Mouse (Mus musculus): ENCODE measurements around the gene Cngb1. TPM values are rescaled to one million over a fixed set of nuclear protein-coding genes. Genes with fewer than 3 reads are reported as not detected.

Cngb1 gene
- polyA plus RNA-seq, 1 experiment from 2014 or later: 0.13 TPM

- 16% methylated on average over 8 of the region's 8 CpGs for WGBS
- H3K4me3 ChIP-seq (ENCODE audit: low read depth, low read length): no peak overlapping the region
- no peak overlapping the region for H3K9ac ChIP-seq (replicated peaks; ENCODE audit: low read depth, low read length)
- H3K4me1 ChIP-seq (ENCODE audit: control insufficient read depth, insufficient read depth, low read length): peaks cover 23% of the 10 kb centered on the region
- H3K27ac ChIP-seq (ENCODE audit: low read depth, low read length): no peak overlapping the region
- peaks cover 7% of the 10 kb centered on the region; the same call in 1 of the 2 replicates for H3K36me3 ChIP-seq (ENCODE audit: control insufficient read depth, insufficient read depth, low read length)
- no peaks in the 10 kb centered on the region for H3K9me3 ChIP-seq (ENCODE audit: control insufficient read depth, low read length)
- no peak overlapping the region for H3K4me2 ChIP-seq (ENCODE audit: low read depth, low read length)
- ATAC-seq (ENCODE audit: low read depth): peak; percentile 56; the same call in 1 of the 2 replicates
- no peaks in the 10 kb centered on the region for H3K27me3 ChIP-seq (ENCODE audit: control insufficient read depth, insufficient read depth, low read length)
These were observed 40.5 kb upstream of the Cngb1 start for GRCm38 (mm10) chr8:95346643-95347545.

GRCm38 (mm10) chr8:95344668-95345067 is 38.3 kb upstream of the Cngb1 start:
- 76% methylated on average over 6 of the region's 6 CpGs for WGBS
- H3K4me1 ChIP-seq (ENCODE audit: control insufficient read depth, insufficient read depth, low read length): peaks cover 19% of the 10 kb centered on the region
- no peak for ATAC-seq (ENCODE audit: low read depth)

GRCm38 (mm10) chr8:95341721-95342120 is 35.3 kb upstream of the Cngb1 start:
- no peaks in the 10 kb centered on the region for H3K27me3 ChIP-seq (ENCODE audit: control insufficient read depth, insufficient read depth, low read length)
- 74% methylated on average over 5 of the region's 5 CpGs for WGBS
- no peak overlapping the region for H3K27ac ChIP-seq (ENCODE audit: low read depth, low read length)
- no peak overlapping the region for H3K4me2 ChIP-seq (ENCODE audit: low read depth, low read length)
- no peak for ATAC-seq (ENCODE audit: low read depth)
- no peak overlapping the region for H3K9ac ChIP-seq (replicated peaks; ENCODE audit: low read depth, low read length)
- no peaks in the 10 kb centered on the region for H3K4me1 ChIP-seq (ENCODE audit: control insufficient read depth, insufficient read depth, low read length)
- no peak overlapping the region for H3K4me3 ChIP-seq (ENCODE audit: low read depth, low read length)
- no peaks in the 10 kb centered on the region for H3K9me3 ChIP-seq (ENCODE audit: control insufficient read depth, low read length)
- H3K36me3 ChIP-seq (ENCODE audit: control insufficient read depth, insufficient read depth, low read length): peaks cover 13% of the 10 kb centered on the region; the same call in 1 of the 2 replicates

More at GRCm38 (mm10) chr8:95344668-95345067, 38.3 kb upstream of the Cngb1 start:
- no peaks in the 10 kb centered on the region for H3K27me3 ChIP-seq (ENCODE audit: control insufficient read depth, insufficient read depth, low read length)
- H3K4me2 ChIP-seq (ENCODE audit: low read depth, low read length): no peak overlapping the region
- H3K27ac ChIP-seq (ENCODE audit: low read depth, low read length): no peak overlapping the region
- H3K36me3 ChIP-seq (ENCODE audit: control insufficient read depth, insufficient read depth, low read length): peaks cover 13% of the 10 kb centered on the region; the same call in 1 of the 2 replicates
- H3K4me3 ChIP-seq (ENCODE audit: low read depth, low read length): no peak overlapping the region
- H3K9ac ChIP-seq (replicated peaks; ENCODE audit: low read depth, low read length): no peak overlapping the region
- H3K9me3 ChIP-seq (ENCODE audit: control insufficient read depth, low read length): no peaks in the 10 kb centered on the region

- no peak overlapping the region for H3K27ac ChIP-seq (ENCODE audit: low read depth, low read length)
- 0 out of 2 replicates have a peak, but pooled peaks cover 5% of the 10 kb centered on the region for H3K36me3 ChIP-seq (ENCODE audit: control insufficient read depth, insufficient read depth, low read length)
- H3K27me3 ChIP-seq (ENCODE audit: control insufficient read depth, insufficient read depth, low read length): no peaks in the 10 kb centered on the region
- H3K4me1 ChIP-seq (ENCODE audit: control insufficient read depth, insufficient read depth, low read length): no peaks in the 10 kb centered on the region
- H3K4me3 ChIP-seq (ENCODE audit: low read depth, low read length): no peak overlapping the region
- H3K9ac ChIP-seq (replicated peaks; ENCODE audit: low read depth, low read length): no peak overlapping the region
- no peak for ATAC-seq (ENCODE audit: low read depth)
- H3K9me3 ChIP-seq (ENCODE audit: control insufficient read depth, low read length): no peaks in the 10 kb centered on the region
- no peak overlapping the region for H3K4me2 ChIP-seq (ENCODE audit: low read depth, low read length)
These were observed 30.0 kb upstream of the Cngb1 start for GRCm38 (mm10) chr8:95336363-95336762.

- Histone ChIP-seq H3K27ac (ENCODE audit: low read depth, low read length) (no peak overlapping the region), H3K27me3 (ENCODE audit: control insufficient read depth, insufficient read depth, low read length) (no peaks in the 10 kb centered on the region), H3K9me3 (ENCODE audit: control insufficient read depth, low read length) (no peaks in the 10 kb centered on the region), H3K4me3 (ENCODE audit: low read depth, low read length) (no peak overlapping the region), H3K36me3 (ENCODE audit: control insufficient read depth, insufficient read depth, low read length) (0 out of 2 replicates have a peak, but pooled peaks cover 5% of the 10 kb centered on the region), H3K4me1 (ENCODE audit: control insufficient read depth, insufficient read depth, low read length) (peaks cover under 1% of the 10 kb centered on the region; the same call in 1 of the 2 replicates), H3K4me2 (ENCODE audit: low read depth, low read length) (no peak overlapping the region), H3K9ac (replicated peaks; ENCODE audit: low read depth, low read length) (no peak overlapping the region)
- 86% methylated on average over 1 of the region's 1 CpGs for WGBS
- no peak for ATAC-seq (ENCODE audit: low read depth)
These were observed 29.3 kb upstream of the Cngb1 start for GRCm38 (mm10) chr8:95335706-95336105.

GRCm38 (mm10) chr8:95332437-95333199 is 26.2 kb upstream of the Cngb1 start:
- H3K9ac ChIP-seq (replicated peaks; ENCODE audit: low read depth, low read length): peak overlapping the region; percentile 96
- H3K4me1 ChIP-seq (ENCODE audit: control insufficient read depth, insufficient read depth, low read length): peaks cover 10% of the 10 kb centered on the region
- H3K27me3 ChIP-seq (ENCODE audit: control insufficient read depth, insufficient read depth, low read length): no peaks in the 10 kb centered on the region
- peaks cover 20% of the 10 kb centered on the region for H3K36me3 ChIP-seq (ENCODE audit: control insufficient read depth, insufficient read depth, low read length)
- peak overlapping the region; percentile 83 for H3K4me2 ChIP-seq (ENCODE audit: low read depth, low read length)
- peak overlapping the region; percentile 90 for H3K4me3 ChIP-seq (ENCODE audit: low read depth, low read length)
- H3K27ac ChIP-seq (ENCODE audit: low read depth, low read length): peak overlapping the region; percentile 87
- H3K9me3 ChIP-seq (ENCODE audit: control insufficient read depth, low read length): no peaks in the 10 kb centered on the region
- peak; percentile 25 for ATAC-seq (ENCODE audit: low read depth)
- 25% methylated on average over 21 of the region's 21 CpGs for WGBS

GRCm38 (mm10) chr8:95331720-95332436 is 25.5 kb upstream of the Cngb1 start, which contains the start of the genes Zfp319 and Usb1:
Gene Zfp319, minus strand, starts transcription at chr8:95331950.
Gene Usb1, plus strand, starts transcription at chr8:95332284.
- H3K4me2 ChIP-seq (ENCODE audit: low read depth, low read length): peak within 1 kb of the TSS; percentile 83
- peak within 1 kb of the TSS; percentile 96 for H3K9ac ChIP-seq (replicated peaks; ENCODE audit: low read depth, low read length)
- peaks cover 10% of the 10 kb centered on the region for H3K4me1 ChIP-seq (ENCODE audit: control insufficient read depth, insufficient read depth, low read length)
- H3K27ac ChIP-seq (ENCODE audit: low read depth, low read length): peak within 1 kb of the TSS; percentile 87
- no peaks in the 10 kb centered on the region for H3K9me3 ChIP-seq (ENCODE audit: control insufficient read depth, low read length)
- under 1% methylated on average over 76 of the region's 80 CpGs for WGBS
- no peaks in the 10 kb centered on the region for H3K27me3 ChIP-seq (ENCODE audit: control insufficient read depth, insufficient read depth, low read length)
- H3K4me3 ChIP-seq (ENCODE audit: low read depth, low read length): peak within 1 kb of the TSS; percentile 90
- peaks cover 27% of the 10 kb centered on the region for H3K36me3 ChIP-seq (ENCODE audit: control insufficient read depth, insufficient read depth, low read length)
- peak; percentile 93 for ATAC-seq (ENCODE audit: low read depth)

GRCm38 (mm10) chr8:95331156-95331719 is 24.9 kb upstream of the Cngb1 start:
- Histone ChIP-seq H3K9me3 (ENCODE audit: control insufficient read depth, low read length) (no peaks in the 10 kb centered on the region), H3K4me2 (ENCODE audit: low read depth, low read length) (peak overlapping the region; percentile 83), H3K9ac (replicated peaks; ENCODE audit: low read depth, low read length) (peak overlapping the region; percentile 96), H3K27me3 (ENCODE audit: control insufficient read depth, insufficient read depth, low read length) (no peaks in the 10 kb centered on the region), H3K27ac (ENCODE audit: low read depth, low read length) (peak overlapping the region; percentile 87), H3K36me3 (ENCODE audit: control insufficient read depth, insufficient read depth, low read length) (peaks cover 34% of the 10 kb centered on the region), H3K4me1 (ENCODE audit: control insufficient read depth, insufficient read depth, low read length) (peaks cover 14% of the 10 kb centered on the region), H3K4me3 (ENCODE audit: low read depth, low read length) (peak overlapping the region; percentile 90)
- peak; percentile 56 for ATAC-seq (ENCODE audit: low read depth)
- WGBS: under 1% methylated on average over 34 of the region's 38 CpGs
